9 mouse cellular contexts compared by ENCODE assay signal in genomic region chr10:79936284-79936910, GRCm38 (mm10). TPM values are rescaled to one million over a fixed set of nuclear protein-coding genes. Genes with fewer than 3 reads are reported as not detected.
DNase-seq lines count a peak whose midpoint lies in the region; ATAC-seq lines count a peak whose summit lies in the region.
"Had no signal": no experiment of that assay in that cellular context is flagged by ENCODE, and none has a peak within 500 bp of the region (broad histone marks: within the 10 kb centered on the region; RNA-seq: fewer than 3 reads in every experiment).

No protein-coding gene starts in this region.

- 0 out of 2 replicates have a peak overlapping the region, but pooled peaks have one; percentile 12 for H3K27ac ChIP-seq in midbrain, embryonic 15.5 days
- H3K27ac ChIP-seq in midbrain, embryonic 11.5 days (ENCODE audit: low read depth, low read length), result no peak overlapping the region
- 0 out of 2 replicates have a peak overlapping the region, but pooled peaks have one; percentile 25 for H3K27ac ChIP-seq in limb, embryonic 10.5 days
- peak overlapping the region; percentile 63 for H3K27ac ChIP-seq in stomach, embryonic 15.5 days

- ATAC-seq in midbrain, embryonic 15.5 days (replicated peaks), result no peak
- ATAC-seq in midbrain, embryonic 11.5 days (ENCODE audit: low FRiP score), result no peak
- no peak for ATAC-seq in stomach, embryonic 15.5 days (ENCODE audit: insufficient read depth, low FRiP score, low read depth)

- no peak overlapping the region for H3K4me2 ChIP-seq in midbrain, embryonic 15.5 days
- no peak overlapping the region for H3K4me2 ChIP-seq in midbrain, embryonic 11.5 days
- H3K4me2 ChIP-seq in stomach, embryonic 15.5 days, result peak overlapping the region; percentile 26

- peaks cover 34% of the 10 kb centered on the region for H3K4me1 ChIP-seq in midbrain, embryonic 15.5 days
- peaks cover 26% of the 10 kb centered on the region for H3K4me1 ChIP-seq in midbrain, embryonic 11.5 days (ENCODE audit: control insufficient read depth, insufficient read depth, low read length)
- peaks cover 97% of the 10 kb centered on the region for H3K4me1 ChIP-seq in limb, embryonic 10.5 days
- peaks cover 53% of the 10 kb centered on the region for H3K4me1 ChIP-seq in stomach, embryonic 15.5 days

- intact Hi-C loops in left cerebral cortex, postnatal 10 days (cut with DNase I), result no loop called here

- no peaks in the 10 kb centered on the region for H3K27me3 ChIP-seq in midbrain, embryonic 15.5 days (replicated peaks)
- no peaks in the 10 kb centered on the region; the same call in 1 of the 2 replicates for H3K27me3 ChIP-seq in midbrain, embryonic 11.5 days (ENCODE audit: control insufficient read depth, insufficient read depth, low read length)
- no peaks in the 10 kb centered on the region for H3K27me3 ChIP-seq in limb, embryonic 10.5 days (ENCODE audit: low read depth, poor library complexity, severe bottlenecking)
- H3K27me3 ChIP-seq in stomach, embryonic 15.5 days (replicated peaks), result no peaks in the 10 kb centered on the region

- peak; percentile 61 for DNase-seq in cerebellum, adult 9-10 months
- DNase-seq in cerebellum, postnatal 14 days, result no peak
- DNase-seq in midbrain, embryonic 11.5 days (ENCODE audit: low spot score, missing footprints), result no peak
- DNase-seq in limb, embryonic 10.5 days (ENCODE audit: low spot score), result no peak
- DNase-seq in left cerebral cortex, postnatal 10 days (ENCODE audit: extremely low spot score in 1 of 2, low spot score in 2 of 2), result no peak
- DNase-seq in thymus, postnatal 10 days (ENCODE audit: low spot score in 2 of 2), result no peak

- H3K9me3 ChIP-seq in midbrain, embryonic 15.5 days, result no peaks in the 10 kb centered on the region
- no peaks in the 10 kb centered on the region for H3K9me3 ChIP-seq in midbrain, embryonic 11.5 days (ENCODE audit: control insufficient read depth, low read length)
- no peaks in the 10 kb centered on the region for H3K9me3 ChIP-seq in limb, embryonic 10.5 days (replicated peaks)
- H3K9me3 ChIP-seq in stomach, embryonic 15.5 days, result no peaks in the 10 kb centered on the region

- no peak overlapping the region for H3K9ac ChIP-seq in midbrain, embryonic 15.5 days
- H3K9ac ChIP-seq in midbrain, embryonic 11.5 days (ENCODE audit: low read length), result no peak overlapping the region
- no peak overlapping the region for H3K9ac ChIP-seq in stomach, embryonic 15.5 days

- WGBS in midbrain, embryonic 15.5 days, result 73% methylated on average over 10 of the region's 10 CpGs
- 81% methylated on average over 10 of the region's 10 CpGs for WGBS in midbrain, embryonic 11.5 days
- WGBS in limb, embryonic 10.5 days, result 73% methylated on average over 10 of the region's 10 CpGs
- 59% methylated on average over 10 of the region's 10 CpGs for WGBS in stomach, embryonic 15.5 days

- H3K36me3 ChIP-seq in midbrain, embryonic 15.5 days (replicated peaks), result peaks cover 1% of the 10 kb centered on the region; the same call in 1 of the 2 replicates
- H3K36me3 ChIP-seq in midbrain, embryonic 11.5 days (ENCODE audit: control insufficient read depth, insufficient read depth, low read length), result no peaks in the 10 kb centered on the region
- peaks cover 100% of the 10 kb centered on the region for H3K36me3 ChIP-seq in limb, embryonic 10.5 days
- peaks cover 8% of the 10 kb centered on the region; the same call in 1 of the 2 replicates for H3K36me3 ChIP-seq in stomach, embryonic 15.5 days

- no peak overlapping the region for H3K4me3 ChIP-seq in midbrain, embryonic 15.5 days
- no peak overlapping the region for H3K4me3 ChIP-seq in midbrain, embryonic 11.5 days (ENCODE audit: low read depth, low read length)
- no peak overlapping the region for H3K4me3 ChIP-seq in limb, embryonic 10.5 days
- H3K4me3 ChIP-seq in stomach, embryonic 15.5 days (replicated peaks), result no peak overlapping the region

RNA-seq across cellular contexts. Expression of gene Arid3a, which starts 9.6 kb away (rescaled TPM):
- 2.9 and 4.7 TPM in 2 replicates for polyA plus RNA-seq in midbrain, embryonic 15.5 days (2015; fragmentation: Nextera tagmentation; extraction: Ambion mirVana)
- 4.2 and 6.2 TPM in 2 replicates for polyA plus RNA-seq in midbrain, embryonic 11.5 days (2014; fragmentation: Nextera tagmentation; extraction: Ambion mirVana)
- 18.2 and 29.4 TPM in 2 replicates for polyA plus RNA-seq in limb, embryonic 10.5 days (2016; fragmentation: Nextera tagmentation; extraction: Ambion mirVana)
- 9.8 and 10.0 TPM in 2 replicates for polyA plus RNA-seq in stomach, embryonic 15.5 days (2015; fragmentation: Nextera tagmentation; extraction: Ambion mirVana)
- 1 to 10 TPM; 6.0 to 7.1 TPM for total RNA-seq in left cerebral cortex, postnatal 10 days (2021)

RNA-seq across cellular contexts. Expression of gene R3hdm4, which starts 15.4 kb away (rescaled TPM):
- 292 and 296 TPM in 2 replicates for polyA plus RNA-seq in midbrain, embryonic 15.5 days (2015; fragmentation: Nextera tagmentation; extraction: Ambion mirVana)
- 127 and 135 TPM in 2 replicates for polyA plus RNA-seq in midbrain, embryonic 11.5 days (2014; fragmentation: Nextera tagmentation; extraction: Ambion mirVana)
- 116 and 143 TPM in 2 replicates for polyA plus RNA-seq in limb, embryonic 10.5 days (2016; fragmentation: Nextera tagmentation; extraction: Ambion mirVana)
- polyA plus RNA-seq in stomach, embryonic 15.5 days (2015; fragmentation: Nextera tagmentation; extraction: Ambion mirVana), result 137 and 140 TPM in 2 replicates
- 100 to 1,000 TPM; 389 to 406 TPM for total RNA-seq in left cerebral cortex, postnatal 10 days (2021)

RNA-seq across cellular contexts. Expression of gene Kiss1r, which starts 19.6 kb away (rescaled TPM):
- polyA plus RNA-seq in midbrain, embryonic 15.5 days (2015; fragmentation: Nextera tagmentation; extraction: Ambion mirVana), result 3.1 and 3.3 TPM in 2 replicates
- 0.34 and 0.61 TPM in 2 replicates for polyA plus RNA-seq in midbrain, embryonic 11.5 days (2014; fragmentation: Nextera tagmentation; extraction: Ambion mirVana)
- polyA plus RNA-seq in limb, embryonic 10.5 days (2016; fragmentation: Nextera tagmentation; extraction: Ambion mirVana), result 0.31 and 0.49 TPM in 2 replicates
- polyA plus RNA-seq in stomach, embryonic 15.5 days (2015; fragmentation: Nextera tagmentation; extraction: Ambion mirVana), result 0.83 and 0.94 TPM in 2 replicates
- 1 to 10 TPM; 6.8 to 8.4 TPM for total RNA-seq in left cerebral cortex, postnatal 10 days (2021)

RNA-seq across cellular contexts. Expression of gene Wdr18, which starts 23.6 kb away (rescaled TPM):
- 87.3 and 87.5 TPM in 2 replicates for polyA plus RNA-seq in midbrain, embryonic 15.5 days (2015; fragmentation: Nextera tagmentation; extraction: Ambion mirVana)
- 92.7 and 98.4 TPM in 2 replicates for polyA plus RNA-seq in midbrain, embryonic 11.5 days (2014; fragmentation: Nextera tagmentation; extraction: Ambion mirVana)
- polyA plus RNA-seq in limb, embryonic 10.5 days (2016; fragmentation: Nextera tagmentation; extraction: Ambion mirVana), result 174 and 201 TPM in 2 replicates
- 86.0 and 86.2 TPM in 2 replicates for polyA plus RNA-seq in stomach, embryonic 15.5 days (2015; fragmentation: Nextera tagmentation; extraction: Ambion mirVana)
- total RNA-seq in left cerebral cortex, postnatal 10 days (2021), result 10 to 100 TPM; 46.2 to 49.9 TPM

RNA-seq across cellular contexts. Expression of gene Gm26602, which starts 25.7 kb away (rescaled TPM):
- not detected in 2 replicates for polyA plus RNA-seq in midbrain, embryonic 15.5 days (2015; fragmentation: Nextera tagmentation; extraction: Ambion mirVana)
- 20.6 and 25.6 TPM in 2 replicates for polyA plus RNA-seq in midbrain, embryonic 11.5 days (2014; fragmentation: Nextera tagmentation; extraction: Ambion mirVana)
- not detected in 2 replicates for polyA plus RNA-seq in limb, embryonic 10.5 days (2016; fragmentation: Nextera tagmentation; extraction: Ambion mirVana)
- polyA plus RNA-seq in stomach, embryonic 15.5 days (2015; fragmentation: Nextera tagmentation; extraction: Ambion mirVana), result 4.4 and 13.3 TPM in 2 replicates
- not detected for total RNA-seq in left cerebral cortex, postnatal 10 days (2021)
- total RNA-seq: adrenal gland, postnatal 36 days had no signal
